Comparison of ENCODE assay signal across 28 mouse cellular contexts in the genomic region with DNA sequence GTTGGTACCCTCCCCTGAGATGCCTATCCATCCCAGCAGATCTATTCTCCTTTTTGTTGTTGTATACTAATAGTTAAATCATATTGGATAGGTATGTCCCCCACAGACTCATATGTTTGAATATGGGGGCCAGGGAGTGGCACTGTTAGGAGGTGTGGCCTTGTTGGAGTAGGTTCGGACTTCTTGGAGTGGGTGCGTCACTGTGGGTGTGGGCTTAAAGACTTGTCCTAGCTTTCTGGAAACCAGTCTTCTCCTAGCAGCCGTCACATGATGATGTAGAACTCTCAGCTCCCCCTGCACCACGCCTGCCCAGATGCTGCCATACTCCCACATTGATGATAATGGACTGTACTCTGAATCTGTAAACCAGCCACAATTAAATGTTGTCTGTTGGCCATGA. TPM values are rescaled to one million over a fixed set of nuclear protein-coding genes. Genes with fewer than 3 reads are reported as not detected.
A peak's percentile ranks its signal among the peaks of the same experiment; 100 is the strongest.
DNase-seq lines count a peak whose midpoint lies in the region; ATAC-seq and TF ChIP-seq lines count a peak whose summit lies in the region.
"Had no signal": no experiment of that assay in that cellular context is flagged by ENCODE, and none has a peak within 500 bp of the region (broad histone marks: within the 10 kb centered on the region; RNA-seq: fewer than 3 reads in every experiment).

No protein-coding gene starts in this region.

- no peak overlapping the region for H3K4me3 ChIP-seq in kidney, embryonic 14.5 days (ENCODE audit: low read length)
- H3K4me3 ChIP-seq in lung, embryonic 14.5 days (ENCODE audit: low read depth, low read length) = no peak overlapping the region
- no peak overlapping the region for H3K4me3 ChIP-seq in stomach, embryonic 14.5 days (ENCODE audit: low read depth, low read length)
- H3K4me3 ChIP-seq in stomach, postnatal 0 days (ENCODE audit: low read depth, low read length) = no peak overlapping the region
- H3K4me3 ChIP-seq: embryonic facial prominence, embryonic 13.5 days; forebrain, embryonic 10.5 days; gastrocnemius, adult 2 months; layer of hippocampus, adult 2 months; left cerebral cortex, adult 2 months; limb, embryonic 12.5 days; liver, embryonic 13.5 days; midbrain, embryonic 13.5 days; neural tube, embryonic 13.5 days had no signal

- TF ChIP-seq CTCF in lung, embryonic 14.5 days (IDR thresholded peaks at IDR 0.05; ENCODE audit: low read depth) = no peak
- no peak for TF ChIP-seq CTCF in stomach, postnatal 0 days (IDR thresholded peaks at IDR 0.05; ENCODE audit: low read depth)

- H3K9ac ChIP-seq in kidney, embryonic 14.5 days (ENCODE audit: low read depth, low read length) = no peak overlapping the region
- H3K9ac ChIP-seq in lung, embryonic 14.5 days = no peak overlapping the region
- no peak overlapping the region for H3K9ac ChIP-seq in stomach, embryonic 14.5 days (replicated peaks; ENCODE audit: low read depth, low read length)
- H3K9ac ChIP-seq in stomach, postnatal 0 days (ENCODE audit: low read length) = no peak overlapping the region
- H3K9ac ChIP-seq: embryonic facial prominence, embryonic 13.5 days; hindbrain, embryonic 14.5 days; limb, embryonic 12.5 days; liver, embryonic 13.5 days; midbrain, embryonic 13.5 days; neural tube, embryonic 13.5 days had no signal

- TF ChIP-seq EP300 in stomach, postnatal 0 days (optimal IDR thresholded peaks at IDR 0.05) = no peak

- 0 out of 2 replicates have a peak, but pooled peaks cover 2% of the 10 kb centered on the region for H3K9me3 ChIP-seq in kidney, embryonic 14.5 days (ENCODE audit: control insufficient read depth, low read length)
- no peaks in the 10 kb centered on the region for H3K9me3 ChIP-seq in lung, embryonic 14.5 days (ENCODE audit: low read depth, low read length)
- H3K9me3 ChIP-seq in stomach, embryonic 14.5 days (ENCODE audit: control insufficient read depth, low read depth, low read length) = no peaks in the 10 kb centered on the region
- H3K9me3 ChIP-seq in stomach, postnatal 0 days (ENCODE audit: control insufficient read depth, low read length) = no peaks in the 10 kb centered on the region
- H3K9me3 ChIP-seq: embryonic facial prominence, embryonic 13.5 days; forebrain, embryonic 10.5 days; limb, embryonic 12.5 days; liver, embryonic 13.5 days; midbrain, embryonic 13.5 days; neural tube, embryonic 13.5 days had no signal

- no peak overlapping the region for H3K4me2 ChIP-seq in kidney, embryonic 14.5 days (replicated peaks; ENCODE audit: low read depth, low read length)
- no peak overlapping the region for H3K4me2 ChIP-seq in lung, embryonic 14.5 days
- H3K4me2 ChIP-seq in stomach, embryonic 14.5 days (replicated peaks; ENCODE audit: low read depth, low read length) = no peak overlapping the region
- no peak overlapping the region for H3K4me2 ChIP-seq in stomach, postnatal 0 days (replicated peaks; ENCODE audit: low read depth)
- H3K4me2 ChIP-seq: embryonic facial prominence, embryonic 13.5 days; hindbrain, embryonic 14.5 days; limb, embryonic 12.5 days; liver, embryonic 13.5 days; midbrain, embryonic 13.5 days; neural tube, embryonic 13.5 days had no signal

- H3K27me3 ChIP-seq in kidney, embryonic 14.5 days (ENCODE audit: control insufficient read depth, insufficient read depth, low read length) = no peaks in the 10 kb centered on the region
- H3K27me3 ChIP-seq in lung, embryonic 14.5 days (ENCODE audit: insufficient read depth, low read length) = no peaks in the 10 kb centered on the region
- no peaks in the 10 kb centered on the region for H3K27me3 ChIP-seq in stomach, embryonic 14.5 days (ENCODE audit: control insufficient read depth, insufficient read depth, low read length)
- no peaks in the 10 kb centered on the region for H3K27me3 ChIP-seq in stomach, postnatal 0 days (ENCODE audit: control insufficient read depth, insufficient read depth, low read length)
- H3K27me3 ChIP-seq: embryonic facial prominence, embryonic 13.5 days; limb, embryonic 12.5 days; midbrain, embryonic 13.5 days; neural tube, embryonic 13.5 days had no signal

- DNase-seq in kidney, postnatal 25 days = no peak
- no peak for DNase-seq in lung, embryonic 14.5 days
- no peak for DNase-seq in lung, postnatal 10 days
- peak; percentile 35 for DNase-seq in stomach, postnatal 0 days (ENCODE audit: low spot score)
- DNase-seq in urinary bladder, postnatal 10 days (ENCODE audit: low spot score) = no peak
- DNase-seq: adrenal gland, postnatal 25 days; B cell, adult 2 months; cerebellum, adult 18-20 months; cerebellum, postnatal 10 days; gastrocnemius, adult 2 months; kidney, postnatal 36 days; liver, embryonic 13.5 days; lung, adult 2 months; right cerebral cortex, postnatal 4 days; thymus, postnatal 14 days had no signal

- no peaks in the 10 kb centered on the region for H3K36me3 ChIP-seq in kidney, embryonic 14.5 days (ENCODE audit: control insufficient read depth, insufficient read depth, low read length)
- no peaks in the 10 kb centered on the region for H3K36me3 ChIP-seq in lung, embryonic 14.5 days (ENCODE audit: insufficient read depth)
- no peaks in the 10 kb centered on the region for H3K36me3 ChIP-seq in stomach, embryonic 14.5 days (ENCODE audit: control insufficient read depth, insufficient read depth, low read length)
- H3K36me3 ChIP-seq in stomach, postnatal 0 days (ENCODE audit: control insufficient read depth, insufficient read depth, low read length) = no peaks in the 10 kb centered on the region
- H3K36me3 ChIP-seq: embryonic facial prominence, embryonic 13.5 days; forebrain, embryonic 10.5 days; limb, embryonic 12.5 days; liver, embryonic 13.5 days; midbrain, embryonic 13.5 days; neural tube, embryonic 13.5 days had no signal

- 46% methylated on average over 4 of the region's 4 CpGs for WGBS in kidney, embryonic 14.5 days
- 60% methylated on average over 4 of the region's 4 CpGs for WGBS in lung, embryonic 14.5 days
- 37% methylated on average over 4 of the region's 4 CpGs for WGBS in stomach, embryonic 14.5 days
- 25% methylated on average over 4 of the region's 4 CpGs for WGBS in stomach, postnatal 0 days

- ATAC-seq in kidney, embryonic 14.5 days (ENCODE audit: low FRiP score, low TSS enrichment) = 0 out of 2 replicates have a peak, but pooled peaks have one; percentile 39
- peak; percentile 41; the same call in 1 of the 2 replicates for ATAC-seq in lung, embryonic 14.5 days (ENCODE audit: insufficient read depth)
- ATAC-seq in stomach, embryonic 14.5 days (ENCODE audit: insufficient number of reproducible peaks, insufficient read depth, low FRiP score, low read depth) = peak; percentile 59; the same call in 1 of the 2 replicates
- peak; percentile 56 for ATAC-seq in stomach, postnatal 0 days (ENCODE audit: low FRiP score, low TSS enrichment)
- ATAC-seq: forebrain, embryonic 16.5 days; midbrain, embryonic 13.5 days had no signal

- H3K27ac ChIP-seq in kidney, embryonic 14.5 days (ENCODE audit: low read depth, low read length) = no peak overlapping the region; the same call in 1 of the 2 replicates
- no peak overlapping the region for H3K27ac ChIP-seq in lung, embryonic 14.5 days (ENCODE audit: low read depth)
- peak overlapping the region; percentile 78; the same call in 1 of the 2 replicates for H3K27ac ChIP-seq in stomach, embryonic 14.5 days (ENCODE audit: low read length)
- H3K27ac ChIP-seq in stomach, postnatal 0 days (replicated peaks) = 0 out of 2 replicates have a peak overlapping the region, but pooled peaks have one; percentile 13
- H3K27ac ChIP-seq: embryonic facial prominence, embryonic 13.5 days; forebrain, embryonic 10.5 days; hindbrain, embryonic 14.5 days; layer of hippocampus, adult 2 months; left cerebral cortex, adult 2 months; limb, embryonic 12.5 days; liver, embryonic 13.5 days; macrophage; midbrain, embryonic 13.5 days; neural tube, embryonic 13.5 days had no signal

- H3K4me1 ChIP-seq in kidney, embryonic 14.5 days (ENCODE audit: control insufficient read depth, insufficient read depth, low read length) = peaks cover 13% of the 10 kb centered on the region; the same call in 1 of the 2 replicates
- no peaks in the 10 kb centered on the region for H3K4me1 ChIP-seq in lung, embryonic 14.5 days (ENCODE audit: insufficient read depth)
- peaks cover 13% of the 10 kb centered on the region; the same call in 1 of the 2 replicates for H3K4me1 ChIP-seq in stomach, embryonic 14.5 days (ENCODE audit: control insufficient read depth, insufficient read depth, low read length)
- peaks cover 6% of the 10 kb centered on the region; the same call in 1 of the 2 replicates for H3K4me1 ChIP-seq in stomach, postnatal 0 days (replicated peaks; ENCODE audit: control insufficient read depth, insufficient read depth)
- H3K4me1 ChIP-seq: embryonic facial prominence, embryonic 13.5 days; limb, embryonic 12.5 days; liver, embryonic 13.5 days; midbrain, embryonic 13.5 days; neural tube, embryonic 13.5 days had no signal

RNA-seq across cellular contexts. Expression of gene Sema4f, which starts 41.3 kb away (rescaled TPM):
- 0.57 and 0.87 TPM in 2 replicates for polyA plus RNA-seq in kidney, embryonic 14.5 days (2014; fragmentation: Nextera tagmentation; extraction: Ambion mirVana)
- 8.5 and 10.0 TPM in 2 replicates for polyA plus RNA-seq in lung, embryonic 14.5 days (2014; fragmentation: Nextera tagmentation; extraction: Ambion mirVana)
- polyA plus RNA-seq in stomach, embryonic 14.5 days (2014; fragmentation: Nextera tagmentation; extraction: Ambion mirVana) = 1.8 and 1.9 TPM in 2 replicates
- polyA plus RNA-seq in stomach, postnatal 0 days (2015; fragmentation: Nextera tagmentation; extraction: Ambion mirVana) = 0.58 and 0.67 TPM in 2 replicates
- polyA plus RNA-seq: heart, postnatal 0 days; macrophage had no signal

RNA-seq across cellular contexts. Expression of gene M1ap, which starts 48.5 kb away (rescaled TPM):
- 0.28 and 0.77 TPM in 2 replicates for polyA plus RNA-seq in kidney, embryonic 14.5 days (2014; fragmentation: Nextera tagmentation; extraction: Ambion mirVana)
- polyA plus RNA-seq in lung, embryonic 14.5 days (2014; fragmentation: Nextera tagmentation; extraction: Ambion mirVana) = 1.1 TPM in 2 replicates
- polyA plus RNA-seq in stomach, embryonic 14.5 days (2014; fragmentation: Nextera tagmentation; extraction: Ambion mirVana) = 0.35 and 0.87 TPM in 2 replicates
- 0.08 and 0.28 TPM in 2 replicates for polyA plus RNA-seq in stomach, postnatal 0 days (2015; fragmentation: Nextera tagmentation; extraction: Ambion mirVana)
- polyA plus RNA-seq: forebrain, embryonic 16.5 days; midbrain, embryonic 13.5 days; neural tube, embryonic 13.5 days had no signal

Comparison
In these comparisons a context has a peak if more than half of its experiments do, and no peak if none do; other contexts are left out.
1. H3K27ac ChIP-seq: peak in stomach, embryonic 14.5 days (single experiment) and stomach, postnatal 0 days (single experiment); none in kidney, embryonic 14.5 days (single experiment) and lung, embryonic 14.5 days (single experiment).
2. Peak in every context shown above with its lines, with median percentiles within 50 percentile points of each other: ATAC-seq.